ENCODE assay signal across 9 mouse cellular contexts in the genomic region with DNA sequence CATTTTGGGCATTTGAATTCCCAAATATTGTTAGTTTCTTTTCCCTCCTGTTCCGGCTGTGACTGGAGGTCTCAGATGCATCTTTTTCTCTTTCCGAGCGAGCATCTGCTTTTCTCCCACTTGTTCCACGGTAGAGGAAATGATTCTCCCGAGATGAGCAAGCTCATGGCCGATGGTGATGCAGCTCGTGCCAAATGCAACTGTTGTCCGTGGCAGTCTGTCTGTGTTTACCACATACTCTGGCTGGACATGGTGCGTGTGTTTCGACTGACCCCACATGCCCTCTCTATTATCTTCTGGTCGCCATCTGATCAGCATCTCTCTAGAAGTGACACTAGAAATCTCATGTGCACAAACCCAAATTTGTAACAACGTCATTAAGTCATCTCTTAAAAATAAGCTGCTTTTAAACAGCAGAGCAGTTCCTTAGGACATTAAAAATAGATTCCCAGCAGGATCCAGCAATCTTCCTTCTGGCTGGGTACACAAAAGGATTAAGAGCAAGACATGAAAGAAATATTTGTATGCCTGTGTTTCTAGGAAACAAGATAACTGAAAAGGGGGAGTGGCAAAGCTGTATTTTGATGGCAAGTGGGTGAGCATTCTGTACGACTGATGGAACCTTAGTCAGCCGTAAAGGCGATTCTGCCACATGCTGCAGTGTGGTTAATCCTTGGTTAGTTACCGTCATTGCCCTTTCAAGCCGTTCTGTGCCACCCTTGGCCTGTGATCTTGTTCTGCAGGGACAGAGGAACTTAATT.
A peak's percentile ranks its signal among the peaks of the same experiment; 100 is the strongest.
DNase-seq lines count a peak whose midpoint lies in the region; ATAC-seq and TF ChIP-seq lines count a peak whose summit lies in the region.
"Had no signal": no experiment of that assay in that cellular context is flagged by ENCODE, and none has a peak within 500 bp of the region (broad histone marks: within the 10 kb centered on the region; RNA-seq: fewer than 3 reads in every experiment).

No protein-coding gene starts in this region.

- intact Hi-C loops in heart, postnatal 36 days (cut with DNase I): loop anchor here (10.0 kb wide), 1 partner anchor 72 kb away; the partner anchor contains the start of gene Map3k5

- 59% methylated on average over 17 of the region's 17 CpGs for WGBS in heart, embryonic 13.5 days
- WGBS in midbrain, embryonic 13.5 days: 29% methylated on average over 17 of the region's 17 CpGs
- WGBS in lung, postnatal 0 days: 76% methylated on average over 17 of the region's 17 CpGs

- TF ChIP-seq CTCF in lung, postnatal 0 days (IDR thresholded peaks at IDR 0.05): no peak

- no peaks in the 10 kb centered on the region for H3K9me3 ChIP-seq in heart, embryonic 13.5 days
- no peaks in the 10 kb centered on the region for H3K9me3 ChIP-seq in midbrain, embryonic 13.5 days
- no peaks in the 10 kb centered on the region for H3K9me3 ChIP-seq in lung, postnatal 0 days (ENCODE audit: low read length)

- no peak overlapping the region for H3K9ac ChIP-seq in heart, embryonic 13.5 days
- H3K9ac ChIP-seq in midbrain, embryonic 13.5 days (replicated peaks): no peak overlapping the region
- no peak overlapping the region for H3K9ac ChIP-seq in lung, postnatal 0 days (replicated peaks; ENCODE audit: low read depth)

- no peak for ATAC-seq in CD4-positive, CD25-positive, alpha-beta regulatory T cell, adult 4 months
- no peak for ATAC-seq in heart, embryonic 13.5 days (ENCODE audit: extremely low read depth, insufficient number of reproducible peaks, low FRiP score, low TSS enrichment)
- no peak for ATAC-seq in midbrain, embryonic 13.5 days
- no peak for ATAC-seq in lung, postnatal 0 days
- ATAC-seq: intestine, postnatal 0 days had no signal

- peak overlapping the region; percentile 22 for H3K4me2 ChIP-seq in heart, embryonic 13.5 days
- H3K4me2 ChIP-seq in midbrain, embryonic 13.5 days (replicated peaks): 0 out of 2 replicates have a peak overlapping the region, but pooled peaks have one; percentile 7
- no peak overlapping the region for H3K4me2 ChIP-seq in lung, postnatal 0 days (replicated peaks; ENCODE audit: low read depth, low read length)

- H3K4me1 ChIP-seq in heart, embryonic 13.5 days: peaks cover 19% of the 10 kb centered on the region
- H3K4me1 ChIP-seq in midbrain, embryonic 13.5 days (replicated peaks): peaks cover 19% of the 10 kb centered on the region
- no peaks in the 10 kb centered on the region for H3K4me1 ChIP-seq in lung, postnatal 0 days (ENCODE audit: insufficient read depth, low read depth, low read length)

- peak overlapping the region; percentile 20; the same call in 1 of the 2 replicates for H3K27ac ChIP-seq in heart, embryonic 13.5 days (replicated peaks)
- H3K27ac ChIP-seq in midbrain, embryonic 13.5 days: no peak overlapping the region; the same call in 1 of the 2 replicates
- H3K27ac ChIP-seq in lung, postnatal 0 days (ENCODE audit: low read length): no peak overlapping the region

- no peak for TF ChIP-seq EP300 in lung, postnatal 0 days (IDR thresholded peaks at IDR 0.05)

- DNase-seq in CD4-positive, CD25-positive, alpha-beta regulatory T cell, adult 2 months (ENCODE audit: low read depth, low spot score): peak; percentile 32
- DNase-seq in heart, postnatal 36 days: no peak
- DNase-seq in cerebellum, postnatal 36 days: peak; percentile 41 to 45
- no peak for DNase-seq in lung, postnatal 0 days (ENCODE audit: low spot score)
- DNase-seq in urinary bladder, postnatal 4 days (ENCODE audit: low spot score in 2 of 2): no peak

- H3K27me3 ChIP-seq in heart, embryonic 13.5 days (replicated peaks): peaks cover 15% of the 10 kb centered on the region
- peaks cover 11% of the 10 kb centered on the region; the same call in 1 of the 2 replicates for H3K27me3 ChIP-seq in midbrain, embryonic 13.5 days
- H3K27me3 ChIP-seq in lung, postnatal 0 days (replicated peaks; ENCODE audit: insufficient read depth, low read length): no peaks in the 10 kb centered on the region

- H3K4me3 ChIP-seq in heart, embryonic 13.5 days: no peak overlapping the region
- H3K4me3 ChIP-seq in midbrain, embryonic 13.5 days (replicated peaks): no peak overlapping the region
- H3K4me3 ChIP-seq in lung, postnatal 0 days (ENCODE audit: low read depth, low read length): no peak overlapping the region

- no peaks in the 10 kb centered on the region for H3K36me3 ChIP-seq in heart, embryonic 13.5 days
- H3K36me3 ChIP-seq in midbrain, embryonic 13.5 days: no peaks in the 10 kb centered on the region
- H3K36me3 ChIP-seq in lung, postnatal 0 days (ENCODE audit: insufficient read depth, low read length): no peaks in the 10 kb centered on the region

Comparison
In these comparisons a context has a peak if more than half of its experiments do, and no peak if none do; other contexts are left out.
1. DNase-seq: peak in CD4-positive, CD25-positive, alpha-beta regulatory T cell, adult 2 months (single experiment) and cerebellum, postnatal 36 days (2 of 2); none in heart, postnatal 36 days (0 of 2), lung, postnatal 0 days (single experiment) and urinary bladder, postnatal 4 days (0 of 2).